9 mouse cellular contexts compared by ENCODE assay signal in genomic region chr15:79280209-79280608, GRCm38 (mm10). TPM values are rescaled to one million over a fixed set of nuclear protein-coding genes. Genes with fewer than 3 reads are reported as not detected.
A peak's percentile ranks its signal among the peaks of the same experiment; 100 is the strongest.
DNase-seq lines count a peak whose midpoint lies in the region; ATAC-seq and TF ChIP-seq lines count a peak whose summit lies in the region.
"Had no signal": no experiment of that assay in that cellular context is flagged by ENCODE, and none has a peak within 500 bp of the region (broad histone marks: within the 10 kb centered on the region; RNA-seq: fewer than 3 reads in every experiment).

No protein-coding gene starts in this region.

- H3K4me2 ChIP-seq in kidney, embryonic 14.5 days (replicated peaks; ENCODE audit: low read depth, low read length): no peak overlapping the region
- H3K4me2 ChIP-seq in stomach, postnatal 0 days (replicated peaks; ENCODE audit: low read depth): no peak overlapping the region
- H3K4me2 ChIP-seq: embryonic facial prominence, embryonic 13.5 days had no signal

- no peak for TF ChIP-seq EP300 in stomach, postnatal 0 days (optimal IDR thresholded peaks at IDR 0.05)

- no peak for ATAC-seq in kidney, embryonic 14.5 days (ENCODE audit: low FRiP score, low TSS enrichment)
- ATAC-seq in G1E (ENCODE audit: extremely low read depth, insufficient number of reproducible peaks, low FRiP score, poor library complexity, severe bottlenecking): no peak; the same call in 1 of the 2 replicates
- ATAC-seq in stomach, postnatal 0 days (ENCODE audit: low FRiP score, low TSS enrichment): no peak

- TF ChIP-seq CTCF in G1E (IDR thresholded peaks at IDR 0.05; ENCODE audit: low read depth, low read length): peak; percentile 62
- peak; percentile 41; the same call in 1 of the 2 replicates for TF ChIP-seq CTCF in embryonic fibroblast, embryonic 13.5 days (IDR thresholded peaks at IDR 0.05; ENCODE audit: borderline replicate concordance, insufficient read depth, low read length)
- peak; percentile 73 for TF ChIP-seq CTCF in stomach, postnatal 0 days (IDR thresholded peaks at IDR 0.05; ENCODE audit: low read depth)

- 0 out of 2 replicates have a peak, but pooled peaks cover 4% of the 10 kb centered on the region for H3K4me1 ChIP-seq in kidney, embryonic 14.5 days (ENCODE audit: control insufficient read depth, insufficient read depth, low read length)
- H3K4me1 ChIP-seq in G1E (ENCODE audit: insufficient read depth, low read depth, low read length): peaks cover 25% of the 10 kb centered on the region
- H3K4me1 ChIP-seq in embryonic fibroblast, embryonic 13.5 days (ENCODE audit: control insufficient read depth, insufficient read depth, low read length): no peaks in the 10 kb centered on the region
- peaks cover 4% of the 10 kb centered on the region; the same call in 1 of the 2 replicates for H3K4me1 ChIP-seq in stomach, postnatal 0 days (replicated peaks; ENCODE audit: control insufficient read depth, insufficient read depth)

- H3K9me3 ChIP-seq in kidney, embryonic 14.5 days (ENCODE audit: control insufficient read depth, low read length): no peaks in the 10 kb centered on the region
- H3K9me3 ChIP-seq in G1E (replicated peaks): 0 out of 2 replicates have a peak, but pooled peaks cover 2% of the 10 kb centered on the region
- no peaks in the 10 kb centered on the region for H3K9me3 ChIP-seq in stomach, postnatal 0 days (ENCODE audit: control insufficient read depth, low read length)
- H3K9me3 ChIP-seq: embryonic facial prominence, embryonic 13.5 days had no signal

- no peaks in the 10 kb centered on the region for H3K27me3 ChIP-seq in kidney, embryonic 14.5 days (ENCODE audit: control insufficient read depth, insufficient read depth, low read length)
- H3K27me3 ChIP-seq in G1E (ENCODE audit: insufficient read depth, low read length): peaks cover 5% of the 10 kb centered on the region; the same call in 1 of the 2 replicates
- no peaks in the 10 kb centered on the region for H3K27me3 ChIP-seq in stomach, postnatal 0 days (ENCODE audit: control insufficient read depth, insufficient read depth, low read length)
- H3K27me3 ChIP-seq: embryonic facial prominence, embryonic 13.5 days had no signal

- no peaks in the 10 kb centered on the region for H3K36me3 ChIP-seq in kidney, embryonic 14.5 days (ENCODE audit: control insufficient read depth, insufficient read depth, low read length)
- peaks cover under 1% of the 10 kb centered on the region for H3K36me3 ChIP-seq in G1E (replicated peaks)
- H3K36me3 ChIP-seq in stomach, postnatal 0 days (ENCODE audit: control insufficient read depth, insufficient read depth, low read length): no peaks in the 10 kb centered on the region
- H3K36me3 ChIP-seq: embryonic facial prominence, embryonic 13.5 days had no signal

- WGBS in kidney, embryonic 14.5 days: 29% methylated on average over 6 of the region's 6 CpGs
- 33% methylated on average over 6 of the region's 6 CpGs for WGBS in stomach, postnatal 0 days

- no peak overlapping the region for H3K9ac ChIP-seq in kidney, embryonic 14.5 days (ENCODE audit: low read depth, low read length)
- no peak overlapping the region for H3K9ac ChIP-seq in stomach, postnatal 0 days (ENCODE audit: low read length)
- H3K9ac ChIP-seq: embryonic facial prominence, embryonic 13.5 days had no signal

- TF ChIP-seq POLR2A in embryonic fibroblast, embryonic 13.5 days (IDR thresholded peaks at IDR 0.05; ENCODE audit: low read depth, low read length): no peak

- H3K4me3 ChIP-seq in kidney, embryonic 14.5 days (ENCODE audit: low read length): no peak overlapping the region
- H3K4me3 ChIP-seq in G1E (ENCODE audit: low read depth, low read length): no peak overlapping the region
- no peak overlapping the region for H3K4me3 ChIP-seq in embryonic fibroblast, embryonic 13.5 days (ENCODE audit: insufficient read depth, low read length)
- H3K4me3 ChIP-seq in stomach, postnatal 0 days (ENCODE audit: low read depth, low read length): no peak overlapping the region
- H3K4me3 ChIP-seq: embryonic facial prominence, embryonic 13.5 days had no signal

- H3K27ac ChIP-seq in kidney, embryonic 14.5 days (ENCODE audit: low read depth, low read length): no peak overlapping the region
- no peak overlapping the region for H3K27ac ChIP-seq in embryonic fibroblast, embryonic 13.5 days (ENCODE audit: insufficient read depth, low read length)
- H3K27ac ChIP-seq in stomach, postnatal 0 days (replicated peaks): no peak overlapping the region
- H3K27ac ChIP-seq: embryonic facial prominence, embryonic 13.5 days had no signal

- peak; percentile 43 for DNase-seq in kidney, adult 18-20 months
- peak; percentile 24 for DNase-seq in G1E (ENCODE audit: low spot score)
- DNase-seq in stomach, postnatal 0 days (ENCODE audit: low spot score): no peak
- no peak for DNase-seq in gastrocnemius, postnatal 4 days (ENCODE audit: low spot score in 2 of 2)
- no peak for DNase-seq in urinary bladder, postnatal 25 days (ENCODE audit: low spot score)
- DNase-seq in urinary bladder, postnatal 4 days (ENCODE audit: low spot score in 2 of 2): no peak

RNA-seq across cellular contexts. Expression of gene Baiap2l2, which starts 5.1 kb away (rescaled TPM):
- 6.1 and 10.3 TPM in 2 replicates for polyA plus RNA-seq in kidney, embryonic 14.5 days (2014; fragmentation: Nextera tagmentation; extraction: Ambion mirVana)
- total RNA-seq in G1E (2014; fragmentation: Nextera tagmentation) (not detected in 2 replicates), G1E (2017) (0.06 TPM in 1 of 2 replicates, not detected in the other)
- not detected in 2 replicates for polyA plus RNA-seq in G1E (2012)
- 0.23 TPM in 1 of 2 replicates, not detected in the other for polyA plus RNA-seq in embryonic fibroblast, embryonic 13.5 days (2011; ENCODE audit: insufficient read length, low read depth, missing spikeins)
- polyA plus RNA-seq in stomach, postnatal 0 days (2015; fragmentation: Nextera tagmentation; extraction: Ambion mirVana): 4.1 and 4.9 TPM in 2 replicates
- 1 to 10 TPM; 5.0 to 9.0 TPM for total RNA-seq in gastrocnemius, postnatal 4 days (2021)

RNA-seq across cellular contexts. Expression of gene Slc16a8, which starts 25.6 kb away (rescaled TPM):
- polyA plus RNA-seq in kidney, embryonic 14.5 days (2014; fragmentation: Nextera tagmentation; extraction: Ambion mirVana): 0.39 and 0.50 TPM in 2 replicates
- total RNA-seq in G1E (2014; fragmentation: Nextera tagmentation) (not detected in 2 replicates), G1E (2017) (not detected in 2 replicates)
- polyA plus RNA-seq in G1E (2012): not detected in 2 replicates
- polyA plus RNA-seq in embryonic fibroblast, embryonic 13.5 days (2011; ENCODE audit: insufficient read length, low read depth, missing spikeins): not detected in 2 replicates
- polyA plus RNA-seq in stomach, postnatal 0 days (2015; fragmentation: Nextera tagmentation; extraction: Ambion mirVana): 0.10 and 0.12 TPM in 2 replicates
- under 1 TPM; 0.29 to 0.36 TPM for total RNA-seq in gastrocnemius, postnatal 4 days (2021)

RNA-seq across cellular contexts. Expression of gene Pla2g6, which starts 48.0 kb away (rescaled TPM):
- polyA plus RNA-seq in kidney, embryonic 14.5 days (2014; fragmentation: Nextera tagmentation; extraction: Ambion mirVana): 10.9 and 17.0 TPM in 2 replicates
- total RNA-seq in G1E (2014; fragmentation: Nextera tagmentation) (22.1 and 24.5 TPM in 2 replicates), G1E (2017) (6.5 and 7.0 TPM in 2 replicates)
- 25.1 and 26.4 TPM in 2 replicates for polyA plus RNA-seq in G1E (2012)
- polyA plus RNA-seq in embryonic fibroblast, embryonic 13.5 days (2011; ENCODE audit: insufficient read length, low read depth, missing spikeins): 7.4 and 11.3 TPM in 2 replicates
- polyA plus RNA-seq in stomach, postnatal 0 days (2015; fragmentation: Nextera tagmentation; extraction: Ambion mirVana): 8.8 and 9.4 TPM in 2 replicates
- 10 to 100 TPM; 11.5 to 15.7 TPM for total RNA-seq in gastrocnemius, postnatal 4 days (2021)

RNA-seq across cellular contexts. Expression of gene Gm49486, which starts 51.0 kb away (rescaled TPM):
- 0.21 and 0.61 TPM in 2 replicates for polyA plus RNA-seq in kidney, embryonic 14.5 days (2014; fragmentation: Nextera tagmentation; extraction: Ambion mirVana)
- not detected in 2 replicates for total RNA-seq in G1E (2014; fragmentation: Nextera tagmentation)
- total RNA-seq in G1E (2017): 0.11 and 0.29 TPM in 2 replicates
- 0.03 TPM in 1 of 2 replicates, not detected in the other for polyA plus RNA-seq in G1E (2012)
- polyA plus RNA-seq in embryonic fibroblast, embryonic 13.5 days (2011; ENCODE audit: insufficient read length, low read depth, missing spikeins): 0.72 and 0.77 TPM in 2 replicates
- 0.23 and 0.27 TPM in 2 replicates for polyA plus RNA-seq in stomach, postnatal 0 days (2015; fragmentation: Nextera tagmentation; extraction: Ambion mirVana)
- total RNA-seq in gastrocnemius, postnatal 4 days (2021): 1 to 10 TPM; 1.2 TPM

RNA-seq across cellular contexts. Expression of gene Pick1, which starts 51.2 kb away (rescaled TPM):
- 25.8 and 31.4 TPM in 2 replicates for polyA plus RNA-seq in kidney, embryonic 14.5 days (2014; fragmentation: Nextera tagmentation; extraction: Ambion mirVana)
- 10.0 and 10.2 TPM in 2 replicates for total RNA-seq in G1E (2014; fragmentation: Nextera tagmentation)
- total RNA-seq in G1E (2017): 14.2 and 14.6 TPM in 2 replicates
- polyA plus RNA-seq in G1E (2012): 19.7 and 21.0 TPM in 2 replicates
- polyA plus RNA-seq in embryonic fibroblast, embryonic 13.5 days (2011; ENCODE audit: insufficient read length, low read depth, missing spikeins): 11.7 and 15.2 TPM in 2 replicates
- 25.7 and 26.7 TPM in 2 replicates for polyA plus RNA-seq in stomach, postnatal 0 days (2015; fragmentation: Nextera tagmentation; extraction: Ambion mirVana)
- 10 to 100 TPM; 21.9 to 24.2 TPM for total RNA-seq in gastrocnemius, postnatal 4 days (2021)

Comparison
In these comparisons a context has a peak if more than half of its experiments do, and no peak if none do; other contexts are left out.
1. DNase-seq: peak in kidney, adult 18-20 months (single experiment) and G1E (single experiment); none in stomach, postnatal 0 days (single experiment), gastrocnemius, postnatal 4 days (0 of 2), urinary bladder, postnatal 25 days (single experiment) and urinary bladder, postnatal 4 days (0 of 2).
2. Peak in every context shown above with its lines, with median percentiles within 50 percentile points of each other: CTCF ChIP-seq.